Mouse (Mus musculus) heart, embryonic 16.5 days (tissue): ENCODE results near the gene Chn2. TPM values are rescaled to one million over a fixed set of nuclear protein-coding genes. Genes with fewer than 3 reads are reported as not detected.

ENCODE experiments used
- ATAC-seq: fragments of 200-750 bp; cut with Nextera tagmentation; replicated peaks from 2 replicates; pipeline ENCODE4 v1.8.0; 2017; ENCODE audit warnings: moderate number of reproducible peaks; ENCODE audit not compliant: insufficient read depth, low FRiP score; ENCODE audit errors: extremely low read depth
- H3K27ac ChIP-seq: fragments of 300-500 bp; sonication (generic); 2 replicates; pipeline ENCODE4 v1.5.1; 2014; ENCODE audit warnings: mild to moderate bottlenecking, low read length, control low read depth, moderate library complexity
- H3K27me3 ChIP-seq: fragments of 300-500 bp; sonication (generic); 2 replicates; pipeline ENCODE4 v1.6.1; 2014; ENCODE audit warnings: low read length, mixed read lengths; ENCODE audit not compliant: control insufficient read depth, insufficient read depth
- H3K36me3 ChIP-seq: fragments of 300-500 bp; sonication (generic); 2 replicates; pipeline ENCODE4 v1.6.1; 2014; ENCODE audit not compliant: control insufficient read depth, insufficient read depth
- H3K4me1 ChIP-seq: fragments of 300-500 bp; sonication (generic); 2 replicates; pipeline ENCODE4 v1.6.1; 2014; ENCODE audit warnings: low read length, mixed read lengths; ENCODE audit not compliant: control insufficient read depth, insufficient read depth
- H3K4me2 ChIP-seq: fragments of 300-500 bp; sonication (generic); 2 replicates; pipeline ENCODE4 v1.6.1; 2014; ENCODE audit warnings: low read depth, mild to moderate bottlenecking, control low read depth, low read length
- H3K4me3 ChIP-seq: fragments of 300-500 bp; sonication (generic); 2 replicates; pipeline ENCODE4 v1.5.1; 2014; ENCODE audit warnings: mild to moderate bottlenecking, control low read depth, low read length
- H3K9ac ChIP-seq: fragments of 300-500 bp; sonication (generic); 2 replicates; pipeline ENCODE4 v1.6.1; 2014; ENCODE audit warnings: low read length, control low read depth
- H3K9me3 ChIP-seq: fragments of 300-500 bp; sonication (generic); replicated peaks from 2 replicates; pipeline ENCODE4 v1.6.1; 2016; ENCODE audit warnings: low read length; ENCODE audit not compliant: control insufficient read depth
- WGBS: fragments of 180-500 bp; shearing (Covaris S2); extraction: QIAGEN DNeasy Blood & Tissue Kit; methylation state at CpG from one replicate; pipeline ENCODE4 v1.1.7; 2014; 5-methylcytosine and 5-hydroxymethylcytosine counted together
- polyA plus RNA-seq: library from polyadenylated mRNA; unstranded; fragments of >200 nt; fragmentation: Nextera tagmentation; extraction: Ambion mirVana; gene quantifications from 2 replicates; pipeline ENCODE4 v1.2.1, GENCODE M21; 2015

Chn2 gene
- polyA plus RNA-seq, 1 experiment from 2014 or later = 5.4 TPM

- Histone ChIP-seq H3K4me1 (peaks cover 4% of the 10 kb centered on the region), H3K27me3 (no peaks in the 10 kb centered on the region), H3K27ac (no peak overlapping the region), H3K9me3 (no peaks in the 10 kb centered on the region), H3K4me3 (no peak overlapping the region), H3K36me3 (no peaks in the 10 kb centered on the region), H3K9ac (no peak overlapping the region), H3K4me2 (no peak overlapping the region)
- no peak for ATAC-seq
- WGBS = 89% methylated on average over 3 of the region's 3 CpGs
These were observed 121.3 kb downstream of the Chn2 start for GRCm38 (mm10) chr6:54160677-54161076.

GRCm38 (mm10) chr6:54161246-54161645, 121.9 kb downstream of the Chn2 start:
- no peaks in the 10 kb centered on the region for H3K36me3 ChIP-seq
- WGBS = 80% methylated on average over 3 of the region's 3 CpGs

GRCm38 (mm10) chr6:54162321-54162720, 123.0 kb downstream of the Chn2 start:
- Histone ChIP-seq H3K27me3 (no peaks in the 10 kb centered on the region), H3K4me1 (peaks cover 4% of the 10 kb centered on the region), H3K9ac (no peak overlapping the region), H3K9me3 (no peaks in the 10 kb centered on the region), H3K4me2 (no peak overlapping the region), H3K4me3 (no peak overlapping the region), H3K36me3 (no peaks in the 10 kb centered on the region), H3K27ac (no peak overlapping the region)
- 63% methylated on average over 5 of the region's 5 CpGs for WGBS
- no peak for ATAC-seq

More at GRCm38 (mm10) chr6:54161246-54161645, 121.9 kb downstream of the Chn2 start:
- no peaks in the 10 kb centered on the region for H3K27me3 ChIP-seq
- H3K4me2 ChIP-seq = no peak overlapping the region
- peaks cover 4% of the 10 kb centered on the region for H3K4me1 ChIP-seq
- H3K9ac ChIP-seq = no peak overlapping the region
- H3K9me3 ChIP-seq = no peaks in the 10 kb centered on the region
- H3K4me3 ChIP-seq = no peak overlapping the region
- ATAC-seq = no peak
- no peak overlapping the region for H3K27ac ChIP-seq

DNA sequence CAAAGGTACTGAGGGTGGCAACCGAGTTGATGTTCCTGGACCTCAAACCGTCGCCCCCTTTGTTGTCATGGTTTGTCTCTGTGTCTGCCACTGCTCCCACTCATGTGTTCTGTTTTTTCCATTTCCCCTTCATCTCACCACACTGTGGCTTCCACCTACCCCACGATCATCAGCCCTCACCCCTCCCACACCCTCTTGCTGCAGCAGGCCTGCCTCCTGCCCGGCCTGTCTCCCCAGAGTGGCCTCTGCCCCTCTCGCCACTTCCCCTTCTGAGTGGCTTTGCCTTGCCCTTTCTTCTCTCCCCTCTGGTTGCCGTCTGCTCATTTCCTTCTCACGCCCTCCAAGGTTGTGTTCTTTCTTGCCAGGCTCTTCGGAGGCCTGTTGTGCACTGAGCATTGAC, 123.4 kb downstream of the Chn2 start:
- Histone ChIP-seq H3K27ac (no peak overlapping the region), H3K9me3 (no peaks in the 10 kb centered on the region), H3K36me3 (no peaks in the 10 kb centered on the region), H3K4me1 (peaks cover 4% of the 10 kb centered on the region), H3K4me2 (no peak overlapping the region), H3K4me3 (no peak overlapping the region), H3K9ac (no peak overlapping the region), H3K27me3 (no peaks in the 10 kb centered on the region)
- WGBS = 57% methylated on average over 9 of the region's 9 CpGs
- ATAC-seq = peak; percentile 46; the same call in 1 of the 2 replicates

GRCm38 (mm10) chr6:54163702-54164101, 124.3 kb downstream of the Chn2 start:
- H3K27ac ChIP-seq = no peak overlapping the region
- no peaks in the 10 kb centered on the region for H3K4me1 ChIP-seq
- H3K36me3 ChIP-seq = no peaks in the 10 kb centered on the region
- no peak for ATAC-seq
- no peak overlapping the region for H3K9ac ChIP-seq
- no peaks in the 10 kb centered on the region for H3K27me3 ChIP-seq
- no peak overlapping the region for H3K4me3 ChIP-seq
- H3K9me3 ChIP-seq = no peaks in the 10 kb centered on the region
- no peak overlapping the region for H3K4me2 ChIP-seq

- no peaks in the 10 kb centered on the region for H3K9me3 ChIP-seq
- no peaks in the 10 kb centered on the region for H3K4me1 ChIP-seq
- no peak overlapping the region for H3K9ac ChIP-seq
- no peak overlapping the region for H3K27ac ChIP-seq
- no peak overlapping the region for H3K4me2 ChIP-seq
- no peaks in the 10 kb centered on the region for H3K27me3 ChIP-seq
- WGBS = 44% methylated on average over 4 of the region's 4 CpGs
- H3K36me3 ChIP-seq = no peaks in the 10 kb centered on the region
- peak; percentile 55; the same call in 1 of the 2 replicates for ATAC-seq
- no peak overlapping the region for H3K4me3 ChIP-seq
These were observed 125.4 kb downstream of the Chn2 start for GRCm38 (mm10) chr6:54164777-54165176.

GRCm38 (mm10) chr6:54165246-54165645, 125.9 kb downstream of the Chn2 start:
- no peaks in the 10 kb centered on the region for H3K36me3 ChIP-seq
- WGBS = 85% methylated on average over 7 of the region's 7 CpGs
- no peak overlapping the region for H3K27ac ChIP-seq
- no peak overlapping the region for H3K4me3 ChIP-seq
- H3K9ac ChIP-seq = no peak overlapping the region
- H3K27me3 ChIP-seq = no peaks in the 10 kb centered on the region
- no peak overlapping the region for H3K4me2 ChIP-seq
- H3K9me3 ChIP-seq = no peaks in the 10 kb centered on the region
- no peak for ATAC-seq
- no peaks in the 10 kb centered on the region for H3K4me1 ChIP-seq

GRCm38 (mm10) chr6:54165863-54166262, 126.5 kb downstream of the Chn2 start:
- H3K9me3 ChIP-seq = no peaks in the 10 kb centered on the region
- whole genome bisulfite sequencing = 84% methylated on average over 4 of the region's 4 CpGs

GRCm38 (mm10) chr6:54166991-54167546, 127.7 kb downstream of the Chn2 start:
- Histone ChIP-seq H3K9ac (no peak overlapping the region), H3K27ac (no peak overlapping the region), H3K4me2 (no peak overlapping the region), H3K27me3 (no peaks in the 10 kb centered on the region), H3K4me3 (no peak overlapping the region), H3K4me1 (no peaks in the 10 kb centered on the region), H3K36me3 (no peaks in the 10 kb centered on the region), H3K9me3 (no peaks in the 10 kb centered on the region)
- ATAC-seq = no peak
- 69% methylated on average over 7 of the region's 7 CpGs for WGBS

More at GRCm38 (mm10) chr6:54165863-54166262, 126.5 kb downstream of the Chn2 start:
- no peaks in the 10 kb centered on the region for H3K27me3 ChIP-seq
- H3K36me3 ChIP-seq = no peaks in the 10 kb centered on the region
- no peak overlapping the region for H3K9ac ChIP-seq
- H3K4me3 ChIP-seq = no peak overlapping the region
- no peaks in the 10 kb centered on the region for H3K4me1 ChIP-seq
- H3K27ac ChIP-seq = no peak overlapping the region
- H3K4me2 ChIP-seq = no peak overlapping the region
- ATAC-seq = no peak
